Mouse (Mus musculus): ENCODE measurements around the gene Prickle2. TPM values are rescaled to one million over a fixed set of nuclear protein-coding genes. Genes with fewer than 3 reads are reported as not detected.

The Prickle2 gene
- polyA plus RNA-seq, 1 experiment from 2014 or later = 4.1 TPM

DNA sequence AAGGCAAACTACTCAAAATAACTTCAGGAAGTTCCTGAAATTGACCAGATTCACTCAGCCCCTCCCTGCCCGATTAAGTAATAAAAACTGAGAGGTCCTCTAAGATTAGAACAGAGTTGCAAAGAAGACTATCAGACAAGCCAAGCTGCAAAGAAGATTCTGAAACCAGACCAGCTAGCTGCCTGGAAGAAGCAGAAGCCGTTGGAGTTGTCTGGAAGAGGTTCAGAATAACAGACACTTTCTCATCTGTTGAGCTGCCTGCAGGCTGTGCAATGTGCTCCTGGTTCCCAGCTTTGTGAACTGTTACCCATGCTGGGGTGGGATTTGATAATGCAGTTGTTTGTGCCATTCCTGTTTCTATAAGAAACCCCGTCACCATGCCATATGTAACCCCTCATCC, 361.4 kb downstream of the Prickle2 start:
- no peak overlapping the region for H3K4me2 ChIP-seq (ENCODE audit: low read depth, low read length)
- ATAC-seq (replicated peaks; ENCODE audit: insufficient number of reproducible peaks, low FRiP score, low TSS enrichment, low read depth) = no peak

More for the DNA sequence above, 361.4 kb downstream of the Prickle2 start:
- no peak for DNase-seq (ENCODE audit: low spot score)
- no peak overlapping the region for H3K27ac ChIP-seq (replicated peaks; ENCODE audit: low read depth, low read length)
- 86% methylated on average over 3 of the region's 3 CpGs for WGBS
- H3K36me3 ChIP-seq (replicated peaks; ENCODE audit: control insufficient read depth, insufficient read depth, low read depth, low read length) = no peaks in the 10 kb centered on the region
- no peak overlapping the region for H3K9ac ChIP-seq (replicated peaks; ENCODE audit: low read length)
- no peaks in the 10 kb centered on the region for H3K4me1 ChIP-seq (ENCODE audit: control insufficient read depth, insufficient read depth, low read length)
- no peak overlapping the region for H3K4me3 ChIP-seq (ENCODE audit: low read depth, low read length)
- no peaks in the 10 kb centered on the region for H3K9me3 ChIP-seq (replicated peaks; ENCODE audit: control insufficient read depth, low read length)
- no peaks in the 10 kb centered on the region for H3K27me3 ChIP-seq (ENCODE audit: control insufficient read depth, insufficient read depth, low read length)

Other genes with a start within 250 kb of the Prickle2 start
- 0.72 and 1.7 TPM in 2 replicates for gene A730049H05Rik, start 110.3 kb upstream of the Prickle2 start, polyA plus RNA-seq (2014; fragmentation: Nextera tagmentation; extraction: Ambion mirVana)
- gene Gm15737, start 163.2 kb upstream of the Prickle2 start, polyA plus RNA-seq (2014; fragmentation: Nextera tagmentation; extraction: Ambion mirVana) = 0.07 TPM in 1 of 2 replicates, not detected in the other
- gene Adamts9, start 237.3 kb upstream of the Prickle2 start, polyA plus RNA-seq (2014; fragmentation: Nextera tagmentation; extraction: Ambion mirVana) = 3.8 and 4.9 TPM in 2 replicates